Mouse (Mus musculus) frontal cortex, postnatal 14 days (tissue): ENCODE results near the gene B230104I21Rik.

ENCODE experiments used
- DNase-seq, 2 experiments: peaks; one replicate each; pipeline ENCODE4 v3.0.0; 2022; ENCODE audit warnings: low spot score in 2 of 2

Gene B230104I21Rik

GRCm38 (mm10) chr4:154335761-154336160 is at the start of gene B230104I21Rik:
B230104I21Rik (plus strand) TSS chr4:154336127.
- DNase-seq = peak; percentile 42 to 62

GRCm38 (mm10) chr4:154293735-154294201 is 42.2 kb upstream of the B230104I21Rik start:
- no peak for DNase-seq

DNA sequence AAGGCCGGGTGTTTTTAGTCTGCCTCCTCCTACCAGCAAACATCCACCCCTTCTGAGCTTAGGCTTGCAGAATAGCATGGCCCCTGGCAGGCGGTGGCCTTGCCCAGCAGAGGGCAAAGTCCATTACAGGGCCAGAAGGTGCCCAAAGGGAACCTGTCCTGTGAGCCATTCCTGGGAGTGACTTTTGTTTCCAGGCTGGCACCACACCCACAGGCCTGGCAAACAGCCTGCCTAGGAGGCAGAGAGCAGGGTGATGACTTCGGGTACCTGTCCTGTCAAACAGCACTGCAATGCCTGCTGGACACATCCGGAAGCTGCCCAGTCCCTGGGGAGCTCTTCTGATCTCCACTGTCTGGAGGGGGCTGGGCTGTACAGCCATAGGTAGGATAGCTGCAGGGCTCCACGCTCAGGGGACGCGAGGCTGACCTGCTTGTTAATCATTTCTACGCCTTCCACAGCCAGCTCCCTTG is 41.6 kb upstream of the B230104I21Rik start:
- no peak for DNase-seq

GRCm38 (mm10) chr4:154297761-154298160 is 38.2 kb upstream of the B230104I21Rik start:
- no peak for DNase-seq

- no peak for DNase-seq
Measured at GRCm38 (mm10) chr4:154299541-154300271, 36.2 kb upstream of the B230104I21Rik start.

DNA sequence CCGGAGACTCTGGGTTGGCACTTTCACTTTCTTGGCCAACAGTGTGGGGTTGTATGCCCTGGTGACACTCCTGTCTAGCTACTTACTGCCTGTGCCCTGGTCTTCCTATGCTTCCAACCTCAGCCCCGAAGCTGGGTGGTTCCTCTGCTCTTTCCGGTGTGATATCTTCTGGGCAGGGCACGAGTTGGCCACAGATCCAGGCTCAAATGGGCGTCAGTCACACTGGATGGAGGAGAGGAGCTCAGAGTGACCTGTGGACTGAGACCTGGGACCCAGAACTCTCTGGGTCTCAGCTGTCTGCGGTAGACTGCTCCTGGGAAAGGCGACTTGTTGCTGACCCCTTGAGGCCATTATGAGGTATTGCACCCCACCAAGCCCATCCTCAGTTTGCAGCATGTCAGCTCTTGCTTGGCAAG is 34.5 kb upstream of the B230104I21Rik start, which contains the start of gene Arhgef16:
Gene Arhgef16, minus strand, starts transcription at position 211 of the 416 bp plus-strand sequence.
- peak; percentile 24 to 52 for DNase-seq

- no peak for DNase-seq
Measured at GRCm38 (mm10) chr4:154309131-154309530, 26.8 kb upstream of the B230104I21Rik start.

DNA sequence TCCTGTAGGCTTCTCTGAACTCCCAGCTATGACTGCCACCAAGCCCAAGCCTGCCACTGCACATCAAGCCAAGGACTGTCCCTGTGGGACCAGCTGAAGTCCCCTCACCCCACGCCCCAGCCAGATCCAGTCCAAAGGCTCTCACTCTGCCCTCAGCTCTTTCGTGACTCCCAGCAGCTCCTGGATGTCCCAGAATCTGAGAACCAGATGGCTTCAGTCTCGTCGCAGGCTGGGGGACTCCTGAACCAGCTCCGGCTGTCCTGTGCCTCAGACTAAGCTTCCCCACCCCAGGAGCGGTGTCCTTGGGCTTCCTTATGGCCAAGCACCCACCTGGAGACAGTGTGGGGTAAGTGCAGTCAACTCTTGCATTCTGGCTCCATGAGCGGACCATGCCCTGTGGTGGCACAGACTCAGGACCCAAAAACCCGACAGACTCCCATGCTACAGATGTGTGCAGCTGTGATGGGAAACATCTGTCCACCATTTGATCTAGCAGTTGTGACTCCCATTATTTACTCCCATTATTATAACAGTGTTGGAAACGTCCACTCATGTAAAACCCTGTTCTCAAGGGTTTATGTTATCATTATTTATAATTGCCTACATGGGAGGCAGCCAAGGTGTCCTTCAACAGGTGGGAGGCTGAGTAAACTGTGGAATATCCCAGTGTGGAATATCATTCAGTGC is 25.2 kb upstream of the B230104I21Rik start:
- no peak for DNase-seq

GRCm38 (mm10) chr4:154312143-154312812 is 23.6 kb upstream of the B230104I21Rik start:
- no peak for DNase-seq

GRCm38 (mm10) chr4:154312935-154313621 is 22.8 kb upstream of the B230104I21Rik start:
- peak in 1 of 2 experiments; percentile 58 for DNase-seq

GRCm38 (mm10) chr4:154313622-154313967 is 22.3 kb upstream of the B230104I21Rik start:
- DNase-seq = no peak

DNA sequence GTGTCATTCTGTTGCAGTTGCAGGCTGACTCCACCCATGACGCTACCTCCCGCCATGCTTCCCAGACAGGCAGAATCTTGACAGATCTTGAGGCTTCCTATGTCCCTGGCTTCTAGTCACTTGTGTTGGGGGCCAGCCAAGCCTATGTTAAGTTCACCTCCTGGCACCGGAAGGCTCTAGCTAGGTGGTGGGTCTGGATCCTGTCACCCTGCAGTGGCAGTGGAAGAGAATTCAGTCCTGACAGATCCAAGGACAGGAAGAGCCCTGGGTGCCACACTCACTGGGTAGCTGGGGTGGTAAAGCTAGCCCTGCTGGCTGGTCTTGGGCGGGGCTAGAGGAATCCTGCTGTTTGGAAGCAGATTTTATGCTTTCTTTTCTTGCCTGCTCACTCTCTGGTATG is 10.5 kb upstream of the B230104I21Rik start:
- DNase-seq = no peak

- DNase-seq = no peak
Measured at GRCm38 (mm10) chr4:154328431-154328830, 7.5 kb upstream of the B230104I21Rik start.

- DNase-seq = peak; percentile 45 to 86
Measured at GRCm38 (mm10) chr4:154328836-154329235, 7.1 kb upstream of the B230104I21Rik start.

DNA sequence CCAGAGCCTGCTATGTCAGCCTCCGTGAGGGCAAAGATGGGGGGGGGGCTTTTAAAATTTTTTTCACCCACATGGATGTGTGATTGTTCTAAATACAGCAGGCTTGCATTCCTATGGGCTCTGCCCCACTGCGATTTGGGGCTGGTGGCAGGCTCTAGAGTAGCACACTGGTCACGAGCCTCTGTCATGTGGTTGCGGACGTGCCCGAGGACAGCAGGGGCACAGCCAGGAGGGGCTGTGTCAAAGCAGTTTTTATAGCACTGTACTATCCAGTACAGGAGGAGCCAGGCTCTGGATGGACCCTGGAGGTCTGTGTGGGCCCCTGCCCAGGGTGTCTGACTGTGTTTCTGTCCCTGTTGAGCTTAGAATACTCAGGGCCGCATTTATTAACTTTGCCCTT is 5.9 kb upstream of the B230104I21Rik start:
- DNase-seq = no peak

DNA sequence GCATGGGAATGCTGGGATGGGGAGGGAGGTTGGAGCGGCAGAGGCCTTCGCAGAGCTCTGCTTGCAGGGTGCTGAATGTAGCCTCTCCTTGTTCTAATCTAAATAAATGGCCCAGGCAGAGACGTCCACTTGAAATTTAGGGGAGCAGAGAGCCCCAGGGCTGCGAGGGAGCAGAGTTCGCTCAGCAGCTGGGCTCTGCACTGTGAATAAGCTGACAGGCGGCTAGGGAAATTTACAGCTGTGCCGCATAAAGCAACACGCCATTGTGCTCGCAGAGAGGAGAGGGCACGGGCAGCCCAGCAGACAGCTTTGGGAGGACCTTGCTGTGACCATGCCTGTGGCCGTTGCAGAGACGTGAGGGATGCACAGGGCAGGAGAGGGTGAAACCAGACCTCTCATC is 4.7 kb upstream of the B230104I21Rik start:
- no peak for DNase-seq

- no peak for DNase-seq
Measured at GRCm38 (mm10) chr4:154333300-154333699, 2.6 kb upstream of the B230104I21Rik start.

- no peak for DNase-seq
Measured at GRCm38 (mm10) chr4:154334699-154335402, 1.1 kb upstream of the B230104I21Rik start.

DNA sequence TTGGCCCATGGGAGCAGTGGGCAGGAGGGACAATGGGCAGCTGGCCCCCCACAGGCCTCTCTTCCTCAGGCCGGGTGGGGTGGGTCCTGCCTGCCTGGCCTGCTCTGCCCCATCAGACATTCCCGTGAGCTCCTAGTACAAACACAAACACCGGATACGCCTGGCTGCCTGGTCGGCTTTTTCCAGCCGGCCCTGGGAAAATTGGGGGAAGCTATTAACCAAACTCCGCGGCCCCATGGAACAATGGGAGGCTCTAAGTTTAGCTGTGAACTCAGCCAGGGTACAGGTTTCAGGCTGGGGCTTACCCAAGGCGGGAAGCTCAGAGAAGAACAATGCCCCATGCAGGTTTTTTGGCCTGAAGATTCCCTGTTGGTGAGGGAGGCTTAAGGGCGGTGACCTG is 723 bp downstream of the B230104I21Rik start:
- no peak for DNase-seq

GRCm38 (mm10) chr4:154346731-154347522 is 11.0 kb downstream of the B230104I21Rik start:
- no peak for DNase-seq
